Mouse (Mus musculus) hindbrain, embryonic 15.5 days (tissue): ENCODE measurements around the gene Ahnak. TPM values are rescaled to one million over a fixed set of nuclear protein-coding genes. Genes with fewer than 3 reads are reported as not detected.
A peak's percentile ranks its signal among the peaks of the same experiment; 100 is the strongest.
"Not testable (repeated sequence)": the region's sequence is repeated elsewhere in the genome, so short reads cannot be mapped to it uniquely, and the experiment has no call there.

Source experiments
- ATAC-seq: fragments of 200-750 bp; cut with Nextera tagmentation; 2 replicates; pipeline ENCODE4 v1.8.0; 2017; ENCODE audit warnings: low read depth, moderate number of reproducible peaks, moderate TSS enrichment; ENCODE audit not compliant: low FRiP score
- H3K27ac ChIP-seq: fragments of 300-500 bp; sonication (generic); replicated peaks from 2 replicates; pipeline ENCODE4 v1.5.1; 2015; ENCODE audit warnings: mild to moderate bottlenecking, inconsistent platforms
- H3K27me3 ChIP-seq: fragments of 300-500 bp; sonication (generic); 2 replicates; pipeline ENCODE4 v1.6.1; 2015; ENCODE audit warnings: control low read depth, inconsistent platforms
- H3K36me3 ChIP-seq: fragments of 300-500 bp; sonication (generic); 2 replicates; pipeline ENCODE4 v1.6.1; 2015; ENCODE audit warnings: control low read depth, inconsistent platforms
- H3K4me1 ChIP-seq: fragments of 300-500 bp; sonication (generic); replicated peaks from 2 replicates; pipeline ENCODE4 v1.6.1; 2015; ENCODE audit warnings: control low read depth, inconsistent platforms
- H3K4me2 ChIP-seq: fragments of 300-500 bp; sonication (generic); 2 replicates; pipeline ENCODE4 v1.6.1; 2015; ENCODE audit warnings: moderate library complexity, mild to moderate bottlenecking, inconsistent platforms
- H3K4me3 ChIP-seq: fragments of 300-500 bp; sonication (generic); 2 replicates; pipeline ENCODE4 v1.5.1; 2015; ENCODE audit warnings: mild to moderate bottlenecking, inconsistent platforms
- H3K9ac ChIP-seq: fragments of 300-500 bp; sonication (generic); 2 replicates; pipeline ENCODE4 v1.6.1; 2015; ENCODE audit warnings: inconsistent platforms
- H3K9me3 ChIP-seq: fragments of 300-500 bp; sonication (generic); 2 replicates; pipeline ENCODE4 v1.6.1; 2016; ENCODE audit warnings: control low read depth, inconsistent platforms
- WGBS: fragments of 180-500 bp; shearing (Covaris S2); methylation state at CpG from one replicate; pipeline ENCODE4 v1.1.7; 2015; 5-methylcytosine and 5-hydroxymethylcytosine counted together
- polyA plus RNA-seq: library from polyadenylated mRNA; unstranded; fragments of >200 nt; fragmentation: Nextera tagmentation; extraction: Ambion mirVana; gene quantifications from 2 replicates; pipeline ENCODE4 v1.2.1, GENCODE M21; 2015

The Ahnak gene
- polyA plus RNA-seq, 1 experiment from 2014 or later: 4.6 TPM

- peak overlapping the region; percentile 74 for H3K4me2 ChIP-seq
- peak overlapping the region; percentile 49 for H3K4me3 ChIP-seq
- peak; percentile 65 for ATAC-seq
- peak overlapping the region; percentile 40; the same call in 1 of the 2 replicates for H3K27ac ChIP-seq
- H3K9me3 ChIP-seq: no peaks in the 10 kb centered on the region
- H3K27me3 ChIP-seq: peaks cover 36% of the 10 kb centered on the region
- H3K9ac ChIP-seq: peak overlapping the region; percentile 26
- H3K36me3 ChIP-seq: no peaks in the 10 kb centered on the region
- H3K4me1 ChIP-seq: peaks cover 28% of the 10 kb centered on the region
- 16% methylated on average over 15 of the region's 15 CpGs for WGBS
Observed at GRCm38 (mm10) chr19:8990432-8991102, 1.5 kb downstream of the Ahnak start.

- WGBS: 75% methylated on average over 4 of the region's 4 CpGs
- ATAC-seq: no peak
- Histone ChIP-seq H3K4me2 (peak overlapping the region; percentile 74), H3K9ac (no peak overlapping the region), H3K9me3 (no peaks in the 10 kb centered on the region), H3K36me3 (no peaks in the 10 kb centered on the region), H3K27me3 (peaks cover 36% of the 10 kb centered on the region), H3K4me1 (peaks cover 28% of the 10 kb centered on the region), H3K4me3 (0 out of 2 replicates have a peak overlapping the region, but pooled peaks have one; percentile 49), H3K27ac (no peak overlapping the region)
Observed at GRCm38 (mm10) chr19:8991245-8991870, 2.3 kb downstream of the Ahnak start.

GRCm38 (mm10) chr19:8991871-8992735 lies 3.0 kb downstream of the Ahnak start:
- H3K4me3 ChIP-seq: no peak overlapping the region
- ATAC-seq: no peak
- H3K36me3 ChIP-seq: no peaks in the 10 kb centered on the region
- H3K4me1 ChIP-seq: peaks cover 28% of the 10 kb centered on the region
- no peaks in the 10 kb centered on the region for H3K9me3 ChIP-seq
- peak overlapping the region; percentile 32 for H3K4me2 ChIP-seq
- 0 out of 2 replicates have a peak overlapping the region, but pooled peaks have one; percentile 27 for H3K27ac ChIP-seq
- 84% methylated on average over 13 of the region's 13 CpGs for WGBS
- H3K9ac ChIP-seq: no peak overlapping the region
- H3K27me3 ChIP-seq: peaks cover 36% of the 10 kb centered on the region

- Histone ChIP-seq H3K4me3 (no peak overlapping the region), H3K9me3 (no peaks in the 10 kb centered on the region), H3K4me1 (peaks cover 28% of the 10 kb centered on the region), H3K27ac (0 out of 2 replicates have a peak overlapping the region, but pooled peaks have one; percentile 27), H3K4me2 (peak overlapping the region; percentile 32), H3K27me3 (peaks cover 33% of the 10 kb centered on the region), H3K9ac (no peak overlapping the region), H3K36me3 (no peaks in the 10 kb centered on the region)
- WGBS: 40% methylated on average over 12 of the region's 12 CpGs
- ATAC-seq: no peak
Observed at GRCm38 (mm10) chr19:8992769-8993624, 3.9 kb downstream of the Ahnak start.

- Histone ChIP-seq H3K27ac (no peak overlapping the region), H3K36me3 (no peaks in the 10 kb centered on the region), H3K9me3 (no peaks in the 10 kb centered on the region), H3K9ac (no peak overlapping the region), H3K27me3 (peaks cover 27% of the 10 kb centered on the region), H3K4me3 (no peak overlapping the region), H3K4me1 (peaks cover 28% of the 10 kb centered on the region), H3K4me2 (no peak overlapping the region)
- 51% methylated on average over 2 of the region's 2 CpGs for WGBS
- no peak for ATAC-seq
Observed at GRCm38 (mm10) chr19:8993625-8993912, 4.5 kb downstream of the Ahnak start.

GRCm38 (mm10) chr19:8994813-8995607 lies 5.9 kb downstream of the Ahnak start:
- peaks cover 13% of the 10 kb centered on the region for H3K4me1 ChIP-seq
- WGBS: 82% methylated on average over 10 of the region's 10 CpGs
- no peaks in the 10 kb centered on the region for H3K36me3 ChIP-seq
- H3K4me2 ChIP-seq: no peak overlapping the region
- ATAC-seq: no peak
- H3K9ac ChIP-seq: no peak overlapping the region
- H3K9me3 ChIP-seq: no peaks in the 10 kb centered on the region
- peaks cover 13% of the 10 kb centered on the region; the same call in 1 of the 2 replicates for H3K27me3 ChIP-seq
- H3K27ac ChIP-seq: no peak overlapping the region
- H3K4me3 ChIP-seq: no peak overlapping the region

- Histone ChIP-seq H3K9ac (no peak overlapping the region), H3K27ac (no peak overlapping the region), H3K4me2 (no peak overlapping the region), H3K27me3 (no peaks in the 10 kb centered on the region), H3K4me3 (no peak overlapping the region), H3K36me3 (no peaks in the 10 kb centered on the region), H3K9me3 (no peaks in the 10 kb centered on the region), H3K4me1 (peaks cover 4% of the 10 kb centered on the region)
- ATAC-seq: no peak
- 90% methylated on average over 6 of the region's 6 CpGs for WGBS
Observed at GRCm38 (mm10) chr19:8996601-8997000, 7.5 kb downstream of the Ahnak start.

- no peak overlapping the region for H3K27ac ChIP-seq
- no peaks in the 10 kb centered on the region for H3K9me3 ChIP-seq
- peaks cover 2% of the 10 kb centered on the region for H3K4me1 ChIP-seq
- H3K9ac ChIP-seq: no peak overlapping the region
- H3K4me2 ChIP-seq: no peak overlapping the region
- 68% methylated on average over 4 of the region's 4 CpGs for WGBS
- no peaks in the 10 kb centered on the region for H3K27me3 ChIP-seq
- peak; percentile 80 for ATAC-seq
- H3K36me3 ChIP-seq: no peaks in the 10 kb centered on the region
- no peak overlapping the region for H3K4me3 ChIP-seq
Observed at GRCm38 (mm10) chr19:8997546-8997945, 8.5 kb downstream of the Ahnak start.

- Histone ChIP-seq H3K9me3 (no peaks in the 10 kb centered on the region), H3K36me3 (no peaks in the 10 kb centered on the region), H3K27ac (no peak overlapping the region), H3K4me2 (no peak overlapping the region), H3K9ac (no peak overlapping the region), H3K4me1 (no peaks in the 10 kb centered on the region), H3K4me3 (no peak overlapping the region), H3K27me3 (no peaks in the 10 kb centered on the region)
- WGBS: 90% methylated on average over 6 of the region's 6 CpGs
- no peak for ATAC-seq
Observed at GRCm38 (mm10) chr19:8998546-8998945, 9.5 kb downstream of the Ahnak start.

GRCm38 (mm10) chr19:8999223-8999622 lies 10.1 kb downstream of the Ahnak start:
- WGBS: 89% methylated on average over 4 of the region's 4 CpGs
- Histone ChIP-seq H3K4me1 (no peaks in the 10 kb centered on the region), H3K4me3 (no peak overlapping the region), H3K27me3 (no peaks in the 10 kb centered on the region), H3K4me2 (no peak overlapping the region), H3K36me3 (no peaks in the 10 kb centered on the region), H3K9me3 (no peaks in the 10 kb centered on the region), H3K9ac (no peak overlapping the region), H3K27ac (no peak overlapping the region)
- ATAC-seq: no peak

GRCm38 (mm10) chr19:9006915-9007314 lies 17.8 kb downstream of the Ahnak start:
- H3K4me3 ChIP-seq, H3K36me3 ChIP-seq, H3K4me1 ChIP-seq, ATAC-seq, H3K9me3 ChIP-seq, H3K27ac ChIP-seq, H3K4me2 ChIP-seq, H3K9ac ChIP-seq, H3K27me3 ChIP-seq: not testable (repeated sequence)
- 94% methylated on average over 2 of the region's 2 CpGs for WGBS
